Mouse (Mus musculus): ENCODE measurements around the gene Lrrc71. TPM values are rescaled to one million over a fixed set of nuclear protein-coding genes. Genes with fewer than 3 reads are reported as not detected.

Lrrc71 gene
- polyA plus RNA-seq, 1 experiment from 2014 or later: 0.29 TPM

DNA sequence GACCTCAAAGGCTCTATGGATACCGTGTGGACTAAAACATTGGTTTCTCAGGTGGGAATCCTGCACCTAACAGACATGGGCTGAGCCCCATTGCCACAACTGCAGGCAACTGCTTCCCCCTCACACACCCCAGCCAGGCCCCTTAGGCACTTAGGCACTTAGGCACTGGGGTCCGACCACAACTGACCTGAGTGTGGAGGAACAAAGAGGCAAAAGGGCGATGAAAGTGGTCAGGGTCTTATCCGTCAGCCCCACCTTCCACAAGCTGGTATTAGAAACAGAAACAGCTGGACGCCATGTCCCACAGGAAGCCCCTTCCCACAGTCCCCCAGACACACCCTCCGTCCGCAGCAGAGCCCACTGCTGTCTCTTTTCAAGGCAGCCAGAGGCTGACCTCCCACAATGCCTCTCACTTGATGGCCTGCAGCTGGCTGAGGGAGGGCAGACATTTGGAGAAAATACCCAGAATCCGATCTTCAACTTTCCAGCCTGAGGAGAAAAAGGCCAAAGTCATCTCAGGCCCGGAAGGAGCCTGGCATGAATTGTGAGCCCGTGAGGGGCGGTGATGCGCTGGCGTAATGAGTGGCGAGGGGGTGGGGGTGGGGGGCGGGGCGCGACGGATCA is 3.3 kb downstream of the Lrrc71 start:
- no peak for ATAC-seq (replicated peaks; ENCODE audit: insufficient number of reproducible peaks, insufficient read depth, low FRiP score, low read depth)
- H3K36me3 ChIP-seq: no peaks in the 10 kb centered on the region
- peaks cover 19% of the 10 kb centered on the region for H3K4me1 ChIP-seq (replicated peaks)
- H3K9ac ChIP-seq: no peak overlapping the region
- peak overlapping the region; percentile 6 for H3K4me3 ChIP-seq
- no peak overlapping the region for H3K27ac ChIP-seq
- H3K9me3 ChIP-seq (replicated peaks): no peaks in the 10 kb centered on the region
- H3K4me2 ChIP-seq: peak overlapping the region; percentile 50
- peaks cover 6% of the 10 kb centered on the region; the same call in 1 of the 2 replicates for H3K27me3 ChIP-seq
- WGBS: 32% methylated on average over 18 of the region's 18 CpGs

DNA sequence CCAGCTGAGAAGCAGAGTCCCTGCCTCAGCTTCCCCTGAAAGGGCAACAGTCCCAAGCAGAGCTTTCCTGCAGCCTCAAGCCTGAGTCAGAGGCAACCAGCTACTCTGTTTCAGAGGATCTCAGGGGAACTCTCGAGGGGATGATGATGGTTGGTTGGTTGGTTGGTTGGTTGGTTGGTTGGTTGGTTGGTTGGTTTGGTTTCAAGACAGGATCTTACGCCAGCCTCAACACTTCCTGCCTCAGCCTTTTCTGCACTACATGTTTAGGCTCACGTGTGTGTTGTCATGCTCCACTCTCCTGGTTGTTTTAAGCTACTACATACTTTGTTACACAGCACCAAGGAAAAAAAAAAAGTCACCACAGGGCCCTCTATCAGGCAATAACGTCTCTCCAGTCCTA is 4.5 kb downstream of the Lrrc71 start:
- 83% methylated on average over 4 of the region's 4 CpGs for WGBS
- H3K9ac ChIP-seq: no peak overlapping the region
- no peaks in the 10 kb centered on the region for H3K36me3 ChIP-seq
- no peak for ATAC-seq (replicated peaks; ENCODE audit: insufficient number of reproducible peaks, insufficient read depth, low FRiP score, low read depth)
- no peak overlapping the region for H3K27ac ChIP-seq
- H3K27me3 ChIP-seq: peaks cover 6% of the 10 kb centered on the region; the same call in 1 of the 2 replicates
- no peaks in the 10 kb centered on the region for H3K9me3 ChIP-seq (replicated peaks)
- H3K4me1 ChIP-seq (replicated peaks): peaks cover 16% of the 10 kb centered on the region
- no peak overlapping the region for H3K4me2 ChIP-seq
- H3K4me3 ChIP-seq: no peak overlapping the region

- Histone ChIP-seq H3K27ac (no peak overlapping the region), H3K36me3 (peaks cover 7% of the 10 kb centered on the region; the same call in 1 of the 2 replicates), H3K4me3 (no peak overlapping the region), H3K27me3 (0 out of 2 replicates have a peak, but pooled peaks cover 3% of the 10 kb centered on the region), H3K4me2 (no peak overlapping the region), H3K4me1 (replicated peaks) (peaks cover 8% of the 10 kb centered on the region), H3K9me3 (replicated peaks) (no peaks in the 10 kb centered on the region), H3K9ac (no peak overlapping the region)
- ATAC-seq (replicated peaks; ENCODE audit: insufficient number of reproducible peaks, insufficient read depth, low FRiP score, low read depth): no peak
- WGBS: 80% methylated on average over 16 of the region's 16 CpGs
These were observed 5.7 kb downstream of the Lrrc71 start for GRCm38 (mm10) chr3:87742735-87743134.

GRCm38 (mm10) chr3:87742013-87742412 is 6.4 kb downstream of the Lrrc71 start:
- H3K36me3 ChIP-seq: peaks cover 13% of the 10 kb centered on the region; the same call in 1 of the 2 replicates
- no peaks in the 10 kb centered on the region for H3K9me3 ChIP-seq (replicated peaks)
- 74% methylated on average over 3 of the region's 3 CpGs for WGBS
- no peak overlapping the region for H3K4me2 ChIP-seq
- 0 out of 2 replicates have a peak, but pooled peaks cover under 1% of the 10 kb centered on the region for H3K27me3 ChIP-seq
- ATAC-seq (replicated peaks; ENCODE audit: insufficient number of reproducible peaks, insufficient read depth, low FRiP score, low read depth): no peak
- peaks cover 8% of the 10 kb centered on the region for H3K4me1 ChIP-seq (replicated peaks)
- no peak overlapping the region for H3K4me3 ChIP-seq
- no peak overlapping the region for H3K27ac ChIP-seq
- H3K9ac ChIP-seq: no peak overlapping the region

DNA sequence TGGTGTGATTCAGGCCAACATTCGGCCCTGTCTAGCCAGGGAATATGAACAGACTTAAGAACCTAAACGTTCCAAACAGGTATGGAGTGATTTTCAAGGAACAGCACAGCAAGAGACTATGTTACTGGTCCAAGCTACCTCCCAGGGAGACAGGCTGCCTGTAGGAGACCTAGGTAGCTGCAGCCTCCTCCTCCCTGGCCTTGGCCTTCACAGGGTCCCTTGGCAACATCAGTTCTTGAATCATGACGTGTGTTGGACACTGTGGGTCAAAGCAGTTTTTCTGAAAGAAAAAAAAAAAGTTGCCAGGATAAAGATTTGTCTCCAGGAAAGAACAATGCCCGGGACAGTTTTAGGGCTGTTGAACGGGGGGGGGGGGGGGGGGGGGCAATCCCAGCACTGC is 9.5 kb downstream of the Lrrc71 start:
- 86% methylated on average over 5 of the region's 5 CpGs for WGBS
- H3K4me3 ChIP-seq: no peak overlapping the region
- H3K9ac ChIP-seq: no peak overlapping the region
- H3K4me1 ChIP-seq (replicated peaks): no peaks in the 10 kb centered on the region
- no peak overlapping the region for H3K4me2 ChIP-seq
- H3K36me3 ChIP-seq: peaks cover 34% of the 10 kb centered on the region; the same call in 1 of the 2 replicates
- H3K9me3 ChIP-seq (replicated peaks): no peaks in the 10 kb centered on the region
- no peaks in the 10 kb centered on the region for H3K27me3 ChIP-seq
- H3K27ac ChIP-seq: no peak overlapping the region
- ATAC-seq (replicated peaks; ENCODE audit: insufficient number of reproducible peaks, insufficient read depth, low FRiP score, low read depth): no peak

GRCm38 (mm10) chr3:87735335-87735734 is 13.1 kb downstream of the Lrrc71 start:
- Histone ChIP-seq H3K27ac (no peak overlapping the region), H3K4me2 (no peak overlapping the region), H3K4me3 (no peak overlapping the region), H3K9ac (no peak overlapping the region), H3K36me3 (peaks cover 59% of the 10 kb centered on the region; the same call in 1 of the 2 replicates), H3K27me3 (no peaks in the 10 kb centered on the region), H3K4me1 (replicated peaks) (no peaks in the 10 kb centered on the region), H3K9me3 (replicated peaks) (no peaks in the 10 kb centered on the region)
- WGBS: 78% methylated on average over 9 of the region's 9 CpGs
- ATAC-seq (replicated peaks; ENCODE audit: insufficient number of reproducible peaks, insufficient read depth, low FRiP score, low read depth): no peak

DNA sequence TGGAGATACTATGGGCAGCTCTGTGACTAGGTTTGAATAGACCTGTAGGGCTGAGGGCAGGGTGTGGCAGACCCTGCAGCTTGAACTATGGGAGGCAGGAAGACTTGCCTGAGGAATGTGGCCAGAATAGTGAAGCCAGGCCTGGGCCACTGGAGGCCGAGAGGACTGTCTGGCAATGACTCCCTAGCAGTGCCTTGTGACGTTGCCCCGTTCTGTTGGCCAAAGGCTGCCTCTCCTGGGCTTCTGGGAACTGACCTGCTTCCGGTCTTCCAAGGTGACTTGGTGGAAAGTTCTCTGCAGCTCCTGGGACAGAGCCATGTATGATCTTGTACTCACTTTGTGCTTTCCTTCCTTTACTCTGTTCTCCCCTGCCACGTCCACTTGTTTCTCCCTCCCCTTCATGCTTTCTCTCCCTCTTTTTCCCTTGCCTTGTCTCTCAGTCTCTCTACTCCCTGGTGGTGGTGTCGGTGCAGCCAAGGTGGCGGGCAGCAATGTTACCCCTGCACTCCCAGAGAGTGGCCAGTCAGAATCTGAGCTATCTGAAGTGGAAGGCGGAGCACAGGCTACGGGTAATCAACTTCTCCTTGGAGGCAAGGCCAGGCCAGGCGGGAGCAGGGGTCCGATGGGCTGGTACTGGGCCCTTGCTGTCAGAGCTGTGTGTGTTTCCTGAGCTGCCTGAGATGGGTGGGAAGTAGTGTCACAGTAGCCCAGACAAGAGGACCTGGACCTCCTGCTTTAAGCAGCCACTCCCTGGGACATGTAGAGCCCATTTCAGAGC is 14.3 kb downstream of the Lrrc71 start:
- Histone ChIP-seq H3K9me3 (replicated peaks) (no peaks in the 10 kb centered on the region), H3K4me2 (no peak overlapping the region), H3K4me1 (replicated peaks) (no peaks in the 10 kb centered on the region), H3K27ac (no peak overlapping the region), H3K36me3 (peaks cover 68% of the 10 kb centered on the region; the same call in 1 of the 2 replicates), H3K27me3 (no peaks in the 10 kb centered on the region), H3K9ac (no peak overlapping the region), H3K4me3 (no peak overlapping the region)
- 68% methylated on average over 11 of the region's 11 CpGs for WGBS
- no peak for ATAC-seq (replicated peaks; ENCODE audit: insufficient number of reproducible peaks, insufficient read depth, low FRiP score, low read depth)

- Histone ChIP-seq H3K4me3 (no peak overlapping the region), H3K4me1 (replicated peaks) (no peaks in the 10 kb centered on the region), H3K4me2 (no peak overlapping the region), H3K9ac (no peak overlapping the region), H3K27me3 (no peaks in the 10 kb centered on the region), H3K27ac (no peak overlapping the region), H3K9me3 (replicated peaks) (no peaks in the 10 kb centered on the region), H3K36me3 (peaks cover 70% of the 10 kb centered on the region; the same call in 1 of the 2 replicates)
- WGBS: 72% methylated on average over 4 of the region's 4 CpGs
- ATAC-seq (replicated peaks; ENCODE audit: insufficient number of reproducible peaks, insufficient read depth, low FRiP score, low read depth): no peak
These were observed 15.3 kb downstream of the Lrrc71 start for GRCm38 (mm10) chr3:87733098-87733497.

- WGBS: 85% methylated on average over 6 of the region's 6 CpGs
- Histone ChIP-seq H3K9me3 (replicated peaks) (no peaks in the 10 kb centered on the region), H3K4me3 (no peak overlapping the region), H3K4me1 (replicated peaks) (no peaks in the 10 kb centered on the region), H3K9ac (no peak overlapping the region), H3K27me3 (no peaks in the 10 kb centered on the region), H3K4me2 (no peak overlapping the region), H3K27ac (no peak overlapping the region), H3K36me3 (peaks cover 79% of the 10 kb centered on the region)
- ATAC-seq (replicated peaks; ENCODE audit: insufficient number of reproducible peaks, insufficient read depth, low FRiP score, low read depth): no peak
These were observed 19.7 kb downstream of the Lrrc71 start for GRCm38 (mm10) chr3:87728696-87729095.

GRCm38 (mm10) chr3:87726191-87726590 is 22.2 kb downstream of the Lrrc71 start:
- no peak overlapping the region for H3K4me2 ChIP-seq
- WGBS: 93% methylated on average over 7 of the region's 7 CpGs
- no peak overlapping the region for H3K9ac ChIP-seq
- no peaks in the 10 kb centered on the region for H3K27me3 ChIP-seq
- H3K4me3 ChIP-seq: no peak overlapping the region
- H3K36me3 ChIP-seq: peaks cover 71% of the 10 kb centered on the region
- no peak overlapping the region for H3K27ac ChIP-seq
- ATAC-seq (replicated peaks; ENCODE audit: insufficient number of reproducible peaks, insufficient read depth, low FRiP score, low read depth): no peak
- no peaks in the 10 kb centered on the region for H3K4me1 ChIP-seq (replicated peaks)
- no peaks in the 10 kb centered on the region for H3K9me3 ChIP-seq (replicated peaks)

- Histone ChIP-seq H3K4me3 (no peak overlapping the region), H3K27me3 (no peaks in the 10 kb centered on the region), H3K36me3 (peaks cover 74% of the 10 kb centered on the region), H3K9ac (no peak overlapping the region), H3K27ac (no peak overlapping the region), H3K4me1 (replicated peaks) (no peaks in the 10 kb centered on the region), H3K4me2 (no peak overlapping the region), H3K9me3 (replicated peaks) (no peaks in the 10 kb centered on the region)
- ATAC-seq (replicated peaks; ENCODE audit: insufficient number of reproducible peaks, insufficient read depth, low FRiP score, low read depth): no peak
- WGBS: 95% methylated on average over 16 of the region's 16 CpGs
These were observed 22.8 kb downstream of the Lrrc71 start for GRCm38 (mm10) chr3:87725396-87726160.
